12 mouse cellular contexts compared by ENCODE assay signal in genomic region chr6:47256227-47256887, GRCm38 (mm10).
"Had no signal": no experiment of that assay in that cellular context is flagged by ENCODE, and none has a peak within 500 bp of the region (broad histone marks: within the 10 kb centered on the region; RNA-seq: fewer than 3 reads in every experiment).

No protein-coding gene starts in this region.

- H3K4me2 ChIP-seq: kidney, embryonic 15.5 days; liver, embryonic 11.5 days; liver, embryonic 15.5 days; midbrain, embryonic 15.5 days; neural tube, embryonic 12.5 days had no signal

- H3K27me3 ChIP-seq: kidney, embryonic 15.5 days; liver, embryonic 15.5 days; midbrain, embryonic 15.5 days; neural tube, embryonic 12.5 days had no signal

- ATAC-seq: lung, postnatal 0 days; midbrain, embryonic 15.5 days had no signal

- H3K27ac ChIP-seq: kidney, embryonic 15.5 days; liver, embryonic 15.5 days; midbrain, embryonic 15.5 days; neural tube, embryonic 12.5 days had no signal

- H3K9me3 ChIP-seq: kidney, embryonic 15.5 days; liver, embryonic 15.5 days; midbrain, embryonic 15.5 days; neural tube, embryonic 12.5 days had no signal

- H3K9ac ChIP-seq: kidney, embryonic 15.5 days; liver, embryonic 15.5 days; midbrain, embryonic 15.5 days; neural tube, embryonic 12.5 days had no signal

- H3K4me3 ChIP-seq: kidney, embryonic 15.5 days; liver, embryonic 15.5 days; midbrain, embryonic 15.5 days; neural tube, embryonic 12.5 days had no signal

- H3K36me3 ChIP-seq: kidney, embryonic 15.5 days; liver, embryonic 15.5 days; midbrain, embryonic 15.5 days; neural tube, embryonic 12.5 days had no signal

- DNase-seq: kidney, adult 2 months; kidney, postnatal 14 days; lung, adult 2 months; lung, postnatal 36 days; retina, postnatal 1 day; thymus, postnatal 14 days had no signal
